8 mouse cellular contexts compared by ENCODE assay signal in genomic region chr11:60933178-60933930, GRCm38 (mm10). TPM values are rescaled to one million over a fixed set of nuclear protein-coding genes. Genes with fewer than 3 reads are reported as not detected.
A peak's percentile ranks its signal among the peaks of the same experiment; 100 is the strongest.
DNase-seq lines count a peak whose midpoint lies in the region; ATAC-seq lines count a peak whose summit lies in the region.

No protein-coding gene starts in this region.

- WGBS in hindbrain, embryonic 15.5 days: 86% methylated on average over 10 of the region's 10 CpGs
- WGBS in liver, embryonic 13.5 days (ENCODE audit: insufficient replicate concordance): 59% methylated on average over 10 of the region's 10 CpGs

- peak overlapping the region; percentile 73; the same call in 1 of the 2 replicates for H3K9ac ChIP-seq in hindbrain, embryonic 15.5 days
- H3K9ac ChIP-seq in liver, embryonic 13.5 days: peak overlapping the region; percentile 99

- H3K4me2 ChIP-seq in hindbrain, embryonic 15.5 days: peak overlapping the region; percentile 80
- H3K4me2 ChIP-seq in liver, embryonic 13.5 days: peak overlapping the region; percentile 88

- no peak overlapping the region for H3K27ac ChIP-seq in hindbrain, embryonic 15.5 days (replicated peaks)
- H3K27ac ChIP-seq in liver, embryonic 13.5 days: peak overlapping the region; percentile 94

- DNase-seq in heart, adult 18-20 months: peak; percentile 58 to 69
- DNase-seq in heart, postnatal 4 days: no peak
- DNase-seq in fibroblast of lung, adult 2 months (ENCODE audit: low read depth): peak; percentile 81
- no peak for DNase-seq in liver, embryonic 13.5 days
- DNase-seq in skeletal muscle tissue, adult 2 months (ENCODE audit: low read depth, low spot score): peak; percentile 92
- DNase-seq in retina, embryonic 14.5 days (ENCODE audit: low spot score): no peak

- peak overlapping the region; percentile 84 for H3K4me3 ChIP-seq in hindbrain, embryonic 15.5 days
- H3K4me3 ChIP-seq in liver, embryonic 13.5 days (replicated peaks): peak overlapping the region; percentile 95

- H3K4me1 ChIP-seq in hindbrain, embryonic 15.5 days (replicated peaks): peaks cover 31% of the 10 kb centered on the region
- peaks cover 77% of the 10 kb centered on the region for H3K4me1 ChIP-seq in liver, embryonic 13.5 days (replicated peaks)

- H3K9me3 ChIP-seq in hindbrain, embryonic 15.5 days: no peaks in the 10 kb centered on the region
- H3K9me3 ChIP-seq in liver, embryonic 13.5 days (replicated peaks): no peaks in the 10 kb centered on the region

- no peaks in the 10 kb centered on the region for H3K27me3 ChIP-seq in hindbrain, embryonic 15.5 days
- no peaks in the 10 kb centered on the region for H3K27me3 ChIP-seq in liver, embryonic 13.5 days

- ATAC-seq in hindbrain, embryonic 15.5 days (ENCODE audit: low FRiP score, low read depth): no peak
- no peak for ATAC-seq in liver, embryonic 13.5 days (ENCODE audit: low read depth)
- ATAC-seq in CD4-positive, CD25-positive, alpha-beta regulatory T cell, adult 4 months: no peak

- H3K36me3 ChIP-seq in hindbrain, embryonic 15.5 days: no peaks in the 10 kb centered on the region
- peaks cover 38% of the 10 kb centered on the region for H3K36me3 ChIP-seq in liver, embryonic 13.5 days

RNA-seq across cellular contexts. Expression of gene Map2k3, which starts 1.5 kb away (rescaled TPM):
- total RNA-seq in heart, adult 18-20 months (2021): 10 to 100 TPM; 70.9 to 73.4 TPM
- 10 to 100 TPM; 38.8 to 42.3 TPM for total RNA-seq in heart, postnatal 4 days (2021)
- polyA plus RNA-seq in hindbrain, embryonic 15.5 days (2015; fragmentation: Nextera tagmentation; extraction: Ambion mirVana): 31.5 and 31.8 TPM in 2 replicates
- polyA plus RNA-seq in liver, embryonic 13.5 days (2015; fragmentation: Nextera tagmentation; extraction: Ambion mirVana): 157 and 164 TPM in 2 replicates
- 10 to 100 TPM; 48.1 to 70.2 TPM for polyA plus RNA-seq in CD4-positive, CD25-positive, alpha-beta regulatory T cell, adult 4 months (2017; shearing (Covaris generic))

RNA-seq across cellular contexts. Expression of gene Natd1, which starts 18.8 kb away (rescaled TPM):
- total RNA-seq in heart, adult 18-20 months (2021): 10 to 100 TPM in 1 of 2 experiments, 1 to 10 TPM in 1; 9.9 to 12.4 TPM
- total RNA-seq in heart, postnatal 4 days (2021): 10 to 100 TPM; 24.4 to 27.6 TPM
- polyA plus RNA-seq in hindbrain, embryonic 15.5 days (2015; fragmentation: Nextera tagmentation; extraction: Ambion mirVana): 30.8 and 32.9 TPM in 2 replicates
- polyA plus RNA-seq in liver, embryonic 13.5 days (2015; fragmentation: Nextera tagmentation; extraction: Ambion mirVana): 8.6 and 10.5 TPM in 2 replicates
- 1 to 10 TPM; 6.9 to 9.9 TPM for polyA plus RNA-seq in CD4-positive, CD25-positive, alpha-beta regulatory T cell, adult 4 months (2017; shearing (Covaris generic))

RNA-seq across cellular contexts. Expression of gene Tmem11, which starts 54.3 kb away (rescaled TPM):
- total RNA-seq in heart, adult 18-20 months (2021): 10 to 100 TPM; 28.9 to 29.6 TPM
- total RNA-seq in heart, postnatal 4 days (2021): 10 to 100 TPM; 37.5 to 43.4 TPM
- 58.6 and 58.8 TPM in 2 replicates for polyA plus RNA-seq in hindbrain, embryonic 15.5 days (2015; fragmentation: Nextera tagmentation; extraction: Ambion mirVana)
- 33.1 and 33.3 TPM in 2 replicates for polyA plus RNA-seq in liver, embryonic 13.5 days (2015; fragmentation: Nextera tagmentation; extraction: Ambion mirVana)
- polyA plus RNA-seq in CD4-positive, CD25-positive, alpha-beta regulatory T cell, adult 4 months (2017; shearing (Covaris generic)): 10 to 100 TPM; 33.2 to 36.9 TPM

Comparison
In these comparisons a context has a peak if more than half of its experiments do, and no peak if none do; other contexts are left out.
1. DNase-seq: peak in heart, adult 18-20 months (2 of 2), fibroblast of lung, adult 2 months (single experiment) and skeletal muscle tissue, adult 2 months (single experiment); none in heart, postnatal 4 days (single experiment), liver, embryonic 13.5 days (single experiment) and retina, embryonic 14.5 days (single experiment).